Mouse (Mus musculus): ENCODE measurements at regions not wholly inside any gene's neighbourhood (a gene's known extent, or its start where the extent isn't known, plus 50 kb on each side); places are given as distances from the start of the nearest gene placed in this dataset.

DNA sequence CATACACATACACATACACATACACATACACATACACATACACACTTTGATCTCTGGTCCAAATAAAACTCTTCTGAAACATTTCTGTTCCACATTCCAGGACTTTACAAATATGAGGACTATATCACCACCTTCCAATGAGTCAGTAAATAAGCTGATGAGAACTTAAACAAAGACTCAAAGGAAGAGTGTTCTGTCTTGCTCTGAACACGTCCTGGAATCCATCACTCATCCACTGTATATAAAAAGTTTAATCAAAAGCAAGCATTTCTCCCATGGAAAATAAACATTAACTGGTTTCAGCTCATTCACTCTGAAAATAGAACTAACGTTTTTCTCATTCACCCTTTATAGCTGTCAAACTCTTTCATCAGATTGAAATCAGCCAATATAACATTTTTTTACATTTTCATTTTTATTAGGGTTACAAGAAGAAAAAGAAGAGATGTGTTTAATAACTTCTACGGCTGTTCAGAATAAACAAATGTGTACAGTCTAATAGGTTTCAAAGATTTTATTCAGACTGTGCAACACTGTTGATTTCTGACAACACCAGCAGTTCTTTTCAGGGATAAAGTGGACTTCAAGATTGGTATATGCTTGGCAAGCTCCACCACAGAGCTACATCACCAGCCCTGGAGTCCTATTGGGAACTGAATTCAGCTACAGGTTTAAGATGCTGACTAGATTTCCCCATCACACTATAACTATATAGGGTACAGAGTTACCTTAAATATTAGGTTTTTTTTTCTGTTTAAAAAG, 151.0 kb upstream of the Tmtc1 start:
- Histone ChIP-seq H3K27ac (replicated peaks; ENCODE audit: low read depth, low read length) (no peak overlapping the region), H3K4me3 (ENCODE audit: low read depth, low read length) (no peak overlapping the region), H3K4me2 (ENCODE audit: low read depth, severe bottlenecking) (no peak overlapping the region), H3K4me1 (ENCODE audit: control insufficient read depth, insufficient read depth, low read length) (peaks cover 9% of the 10 kb centered on the region; the same call in 1 of the 2 replicates), H3K27me3 (ENCODE audit: control insufficient read depth, insufficient read depth, low read length) (no peaks in the 10 kb centered on the region), H3K9me3 (ENCODE audit: control insufficient read depth, low read length) (no peaks in the 10 kb centered on the region), H3K36me3 (ENCODE audit: control insufficient read depth, insufficient read depth, low read length) (no peaks in the 10 kb centered on the region), H3K9ac (ENCODE audit: low read length) (no peak overlapping the region)
- no peak for ATAC-seq (ENCODE audit: insufficient number of reproducible peaks, low FRiP score, low TSS enrichment, low read depth)
- WGBS, result 69% methylated on average over 3 of the region's 3 CpGs
- DNase-seq (ENCODE audit: low spot score), result no peak

DNA sequence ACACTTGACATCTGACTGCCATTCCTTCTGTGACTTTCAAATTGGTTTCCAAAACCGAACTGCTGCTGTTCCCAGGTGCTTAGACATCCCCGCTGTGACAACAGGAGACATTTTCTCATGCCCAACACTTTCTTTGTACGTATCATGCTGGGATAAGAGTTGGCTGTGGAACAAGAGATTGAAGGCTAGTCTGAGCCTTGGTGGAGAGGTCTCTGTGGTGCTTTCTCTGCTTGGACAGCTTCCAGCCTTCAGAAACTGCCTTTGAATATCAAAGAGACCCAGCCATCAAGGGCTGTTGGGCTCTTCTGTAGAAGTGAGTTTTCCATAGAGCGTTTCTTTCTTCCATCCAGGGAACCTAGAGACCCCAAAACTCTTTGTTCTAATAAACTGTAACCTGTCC, 144.8 kb upstream of the Tmtc1 start:
- H3K4me3 ChIP-seq (ENCODE audit: low read depth, low read length), result no peak overlapping the region
- H3K36me3 ChIP-seq (ENCODE audit: control insufficient read depth, insufficient read depth, low read length), result no peaks in the 10 kb centered on the region
- no peak overlapping the region for H3K9ac ChIP-seq (ENCODE audit: low read length)
- no peak for DNase-seq (ENCODE audit: low spot score)
- no peaks in the 10 kb centered on the region for H3K27me3 ChIP-seq (ENCODE audit: control insufficient read depth, insufficient read depth, low read length)
- H3K27ac ChIP-seq (replicated peaks; ENCODE audit: low read depth, low read length), result no peak overlapping the region
- no peaks in the 10 kb centered on the region for H3K4me1 ChIP-seq (ENCODE audit: control insufficient read depth, insufficient read depth, low read length)
- WGBS, result 68% methylated on average over 4 of the region's 4 CpGs
- no peaks in the 10 kb centered on the region for H3K9me3 ChIP-seq (ENCODE audit: control insufficient read depth, low read length)
- no peak for ATAC-seq (ENCODE audit: insufficient number of reproducible peaks, low FRiP score, low TSS enrichment, low read depth)
- no peak overlapping the region for H3K4me2 ChIP-seq (ENCODE audit: low read depth, severe bottlenecking)

GRCm38 (mm10) chr6:148586439-148587321, 142.5 kb upstream of the Tmtc1 start:
- DNase-seq (ENCODE audit: low spot score) (no peak), ATAC-seq (ENCODE audit: insufficient number of reproducible peaks, low FRiP score, low TSS enrichment, low read depth) (no peak)
- H3K27ac ChIP-seq (replicated peaks; ENCODE audit: low read depth, low read length), result no peak overlapping the region
- 84% methylated on average over 10 of the region's 10 CpGs for WGBS
- H3K4me3 ChIP-seq (ENCODE audit: low read depth, low read length), result no peak overlapping the region
- H3K4me2 ChIP-seq (ENCODE audit: low read depth, severe bottlenecking), result no peak overlapping the region
- no peaks in the 10 kb centered on the region for H3K4me1 ChIP-seq (ENCODE audit: control insufficient read depth, insufficient read depth, low read length)
- no peaks in the 10 kb centered on the region for H3K9me3 ChIP-seq (ENCODE audit: control insufficient read depth, low read length)
- H3K36me3 ChIP-seq (ENCODE audit: control insufficient read depth, insufficient read depth, low read length), result no peaks in the 10 kb centered on the region
- H3K9ac ChIP-seq (ENCODE audit: low read length), result no peak overlapping the region
- no peaks in the 10 kb centered on the region for H3K27me3 ChIP-seq (ENCODE audit: control insufficient read depth, insufficient read depth, low read length)

DNA sequence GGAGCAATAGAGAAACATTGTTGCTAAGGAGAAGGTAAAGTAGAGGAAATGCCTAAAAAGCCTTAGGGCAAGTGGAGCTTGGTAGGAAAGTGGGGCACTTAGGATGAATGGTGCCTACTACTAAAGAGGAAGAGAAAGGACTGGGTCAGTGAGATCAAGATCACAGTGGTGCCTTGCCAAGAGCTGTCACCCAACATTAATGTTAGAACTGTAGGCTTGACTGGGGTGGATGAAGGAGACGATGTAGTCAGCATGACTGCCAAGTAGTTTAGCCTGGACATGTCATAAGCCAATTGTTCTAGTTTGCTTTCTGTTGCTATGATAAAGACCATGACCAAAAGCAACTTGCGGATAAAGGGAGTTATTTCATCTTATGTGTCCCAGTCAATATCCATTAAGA, 139.9 kb upstream of the Tmtc1 start:
- WGBS, result 99% methylated on average over 2 of the region's 2 CpGs
- no peaks in the 10 kb centered on the region for H3K36me3 ChIP-seq (ENCODE audit: control insufficient read depth, insufficient read depth, low read length)
- H3K27me3 ChIP-seq (ENCODE audit: control insufficient read depth, insufficient read depth, low read length), result no peaks in the 10 kb centered on the region
- no peaks in the 10 kb centered on the region for H3K4me1 ChIP-seq (ENCODE audit: control insufficient read depth, insufficient read depth, low read length)
- no peak overlapping the region for H3K4me3 ChIP-seq (ENCODE audit: low read depth, low read length)
- no peak for ATAC-seq (ENCODE audit: insufficient number of reproducible peaks, low FRiP score, low TSS enrichment, low read depth)
- no peak overlapping the region for H3K9ac ChIP-seq (ENCODE audit: low read length)
- DNase-seq (ENCODE audit: low spot score), result no peak
- H3K27ac ChIP-seq (replicated peaks; ENCODE audit: low read depth, low read length), result no peak overlapping the region
- H3K9me3 ChIP-seq (ENCODE audit: control insufficient read depth, low read length), result no peaks in the 10 kb centered on the region
- H3K4me2 ChIP-seq (ENCODE audit: low read depth, severe bottlenecking), result no peak overlapping the region

- ATAC-seq (ENCODE audit: insufficient number of reproducible peaks, low FRiP score, low TSS enrichment, low read depth) (no peak), DNase-seq (ENCODE audit: low spot score) (no peak)
- no peaks in the 10 kb centered on the region for H3K36me3 ChIP-seq (ENCODE audit: control insufficient read depth, insufficient read depth, low read length)
- no peaks in the 10 kb centered on the region for H3K27me3 ChIP-seq (ENCODE audit: control insufficient read depth, insufficient read depth, low read length)
- H3K4me1 ChIP-seq (ENCODE audit: control insufficient read depth, insufficient read depth, low read length), result no peaks in the 10 kb centered on the region
- H3K27ac ChIP-seq (replicated peaks; ENCODE audit: low read depth, low read length), result no peak overlapping the region
- no peak overlapping the region for H3K9ac ChIP-seq (ENCODE audit: low read length)
- H3K9me3 ChIP-seq (ENCODE audit: control insufficient read depth, low read length), result no peaks in the 10 kb centered on the region
- H3K4me2 ChIP-seq (ENCODE audit: low read depth, severe bottlenecking), result no peak overlapping the region
- WGBS, result 89% methylated on average over 3 of the region's 3 CpGs
- H3K4me3 ChIP-seq (ENCODE audit: low read depth, low read length), result no peak overlapping the region
These were observed 134.1 kb upstream of the Tmtc1 start for GRCm38 (mm10) chr6:148578281-148578680.

DNA sequence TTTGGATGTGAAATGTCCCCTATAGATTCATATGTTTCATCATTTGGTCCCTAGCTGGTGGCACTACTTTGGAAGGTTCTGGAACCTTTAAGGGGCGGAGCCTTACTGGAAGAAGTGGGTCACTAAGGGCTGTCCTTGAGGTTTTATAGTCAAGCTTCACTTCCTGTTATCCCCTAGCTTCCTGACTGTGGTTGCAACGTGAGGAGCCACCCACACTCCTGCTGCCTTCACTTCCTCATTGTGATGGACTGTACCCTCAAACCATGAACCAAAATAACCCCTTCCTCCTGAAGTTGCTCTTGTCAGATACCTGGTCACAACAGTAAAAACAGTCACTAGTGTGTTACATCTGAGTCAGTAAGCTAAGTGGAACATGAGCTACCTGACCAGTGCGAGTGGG, 133.5 kb upstream of the Tmtc1 start:
- DNase-seq (ENCODE audit: low spot score) (no peak), ATAC-seq (ENCODE audit: insufficient number of reproducible peaks, low FRiP score, low TSS enrichment, low read depth) (no peak)
- Histone ChIP-seq H3K36me3 (ENCODE audit: control insufficient read depth, insufficient read depth, low read length) (no peaks in the 10 kb centered on the region), H3K4me1 (ENCODE audit: control insufficient read depth, insufficient read depth, low read length) (no peaks in the 10 kb centered on the region), H3K4me3 (ENCODE audit: low read depth, low read length) (no peak overlapping the region), H3K9ac (ENCODE audit: low read length) (no peak overlapping the region), H3K9me3 (ENCODE audit: control insufficient read depth, low read length) (no peaks in the 10 kb centered on the region), H3K4me2 (ENCODE audit: low read depth, severe bottlenecking) (no peak overlapping the region), H3K27ac (replicated peaks; ENCODE audit: low read depth, low read length) (no peak overlapping the region), H3K27me3 (ENCODE audit: control insufficient read depth, insufficient read depth, low read length) (no peaks in the 10 kb centered on the region)
- WGBS, result 75% methylated on average over 3 of the region's 3 CpGs

- H3K36me3 ChIP-seq (ENCODE audit: control insufficient read depth, insufficient read depth, low read length), result no peaks in the 10 kb centered on the region
- H3K27me3 ChIP-seq (ENCODE audit: control insufficient read depth, insufficient read depth, low read length), result no peaks in the 10 kb centered on the region
- WGBS, result 76% methylated on average over 7 of the region's 7 CpGs
- no peak overlapping the region for H3K4me3 ChIP-seq (ENCODE audit: low read depth, low read length)
- H3K4me1 ChIP-seq (ENCODE audit: control insufficient read depth, insufficient read depth, low read length), result no peaks in the 10 kb centered on the region
- no peak overlapping the region for H3K9ac ChIP-seq (ENCODE audit: low read length)
- ATAC-seq (ENCODE audit: insufficient number of reproducible peaks, low FRiP score, low TSS enrichment, low read depth), result no peak
- no peak overlapping the region for H3K4me2 ChIP-seq (ENCODE audit: low read depth, severe bottlenecking)
- no peaks in the 10 kb centered on the region for H3K9me3 ChIP-seq (ENCODE audit: control insufficient read depth, low read length)
- no peak overlapping the region for H3K27ac ChIP-seq (replicated peaks; ENCODE audit: low read depth, low read length)
- DNase-seq (ENCODE audit: low spot score), result no peak
These were observed 130.7 kb upstream of the Tmtc1 start for GRCm38 (mm10) chr6:148574742-148575453.

- H3K27me3 ChIP-seq (ENCODE audit: control insufficient read depth, insufficient read depth, low read length), result no peaks in the 10 kb centered on the region
- H3K4me1 ChIP-seq (ENCODE audit: control insufficient read depth, insufficient read depth, low read length), result no peaks in the 10 kb centered on the region
- H3K9me3 ChIP-seq (ENCODE audit: control insufficient read depth, low read length), result no peaks in the 10 kb centered on the region
- no peak overlapping the region for H3K4me2 ChIP-seq (ENCODE audit: low read depth, severe bottlenecking)
- no peak overlapping the region for H3K27ac ChIP-seq (replicated peaks; ENCODE audit: low read depth, low read length)
- no peak for ATAC-seq (ENCODE audit: insufficient number of reproducible peaks, low FRiP score, low TSS enrichment, low read depth)
- H3K9ac ChIP-seq (ENCODE audit: low read length), result no peak overlapping the region
- H3K4me3 ChIP-seq (ENCODE audit: low read depth, low read length), result no peak overlapping the region
- WGBS, result 86% methylated on average over 5 of the region's 5 CpGs
- no peak for DNase-seq (ENCODE audit: low spot score)
- H3K36me3 ChIP-seq (ENCODE audit: control insufficient read depth, insufficient read depth, low read length), result no peaks in the 10 kb centered on the region
These were observed 128.0 kb upstream of the Tmtc1 start for GRCm38 (mm10) chr6:148572201-148572600.
